Mouse (Mus musculus) intestine, postnatal 0 days (tissue): Measurements from ENCODE around the gene Ttc16. TPM values are rescaled to one million over a fixed set of nuclear protein-coding genes. Genes with fewer than 3 reads are reported as not detected.

Experiments used
- ATAC-seq: fragments of 200-750 bp; cut with Nextera tagmentation; 2 replicates; pipeline ENCODE4 v1.8.0; 2017; ENCODE audit warnings: mild to moderate bottlenecking, moderate TSS enrichment, moderate library complexity
- H3K27ac ChIP-seq: fragments of 300-500 bp; sonication (generic); 2 replicates; pipeline ENCODE4 v1.5.1; 2014; ENCODE audit warnings: mild to moderate bottlenecking, low read depth, low read length, moderate library complexity
- H3K27me3 ChIP-seq: fragments of 300-500 bp; sonication (generic); replicated peaks from 2 replicates; pipeline ENCODE4 v1.6.1; 2014; ENCODE audit warnings: low read length, mixed read lengths; ENCODE audit not compliant: control insufficient read depth, insufficient read depth
- H3K36me3 ChIP-seq: fragments of 300-500 bp; sonication (generic); 2 replicates; pipeline ENCODE4 v1.6.1; 2014; ENCODE audit warnings: mild to moderate bottlenecking, moderate library complexity; ENCODE audit not compliant: control insufficient read depth, insufficient read depth
- H3K4me1 ChIP-seq: fragments of 300-500 bp; sonication (generic); replicated peaks from 2 replicates; pipeline ENCODE4 v1.6.1; 2014; ENCODE audit warnings: antibody characterized with exemption, low read length, mixed read lengths; ENCODE audit not compliant: control insufficient read depth, insufficient read depth
- H3K4me2 ChIP-seq: fragments of 300-500 bp; sonication (generic); replicated peaks from 2 replicates; pipeline ENCODE4 v1.6.1; 2014; ENCODE audit warnings: low read depth, mild to moderate bottlenecking, moderate library complexity
- H3K4me3 ChIP-seq: fragments of 300-500 bp; sonication (generic); 2 replicates; pipeline ENCODE4 v1.5.1; 2014; ENCODE audit warnings: low read depth, low read length
- H3K9ac ChIP-seq: fragments of 300-500 bp; sonication (generic); 2 replicates; pipeline ENCODE4 v1.6.1; 2014; ENCODE audit warnings: mild to moderate bottlenecking, low read depth, low read length
- H3K9me3 ChIP-seq: fragments of 300-500 bp; sonication (generic); 2 replicates; pipeline ENCODE4 v1.6.1; 2016; ENCODE audit warnings: mixed run types; ENCODE audit not compliant: control insufficient read depth
- CTCF ChIP-seq: sonication (generic); IDR thresholded peaks from 2 replicates; pipeline ENCODE4 v1.5.1; 2016; ENCODE audit warnings: low read depth, mild to moderate bottlenecking, control low read depth, antibody characterized with exemption, moderate library complexity
- WGBS: fragments of 180-500 bp; shearing (Covaris S2); extraction: QIAGEN DNeasy Blood & Tissue Kit; methylation state at CpG from one replicate; pipeline ENCODE4 v1.1.7; 2014; 5-methylcytosine and 5-hydroxymethylcytosine counted together
- polyA plus RNA-seq: library from polyadenylated mRNA; unstranded; fragments of >200 nt; fragmentation: Nextera tagmentation; extraction: Ambion mirVana; gene quantifications from 2 replicates; pipeline ENCODE4 v1.2.1, GENCODE M21; 2015

Gene Ttc16
- polyA plus RNA-seq, 1 experiment from 2014 or later = 0.04 TPM

DNA sequence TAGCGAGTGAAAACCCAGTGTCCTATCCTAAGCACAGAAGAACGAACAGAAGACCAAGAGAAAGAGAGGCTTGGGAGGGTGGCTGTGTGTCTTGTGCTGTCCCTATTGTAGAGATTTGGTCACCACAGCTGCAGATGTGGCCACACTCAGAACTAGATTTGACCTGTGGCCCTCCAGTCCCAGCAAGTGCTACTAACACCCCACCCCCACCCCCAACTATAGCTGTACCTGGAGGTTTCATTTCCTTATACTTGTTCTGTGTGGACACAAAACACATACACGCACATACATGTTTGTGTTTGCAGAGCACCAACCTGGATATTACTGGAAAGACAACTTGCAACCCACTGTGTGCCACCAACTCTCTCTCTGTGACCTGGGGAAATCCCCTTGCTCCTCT, 55.4 kb downstream of the Ttc16 start:
- no peak overlapping the region for H3K9ac ChIP-seq
- 92% methylated on average over 3 of the region's 3 CpGs for WGBS
- 0 out of 2 replicates have a peak, but pooled peaks cover 3% of the 10 kb centered on the region for H3K4me1 ChIP-seq
- no peaks in the 10 kb centered on the region for H3K36me3 ChIP-seq
- no peaks in the 10 kb centered on the region for H3K9me3 ChIP-seq
- H3K27me3 ChIP-seq = no peaks in the 10 kb centered on the region
- TF ChIP-seq CTCF = no peak
- H3K4me3 ChIP-seq = no peak overlapping the region
- H3K27ac ChIP-seq = no peak overlapping the region
- H3K4me2 ChIP-seq = no peak overlapping the region
- ATAC-seq = no peak

DNA sequence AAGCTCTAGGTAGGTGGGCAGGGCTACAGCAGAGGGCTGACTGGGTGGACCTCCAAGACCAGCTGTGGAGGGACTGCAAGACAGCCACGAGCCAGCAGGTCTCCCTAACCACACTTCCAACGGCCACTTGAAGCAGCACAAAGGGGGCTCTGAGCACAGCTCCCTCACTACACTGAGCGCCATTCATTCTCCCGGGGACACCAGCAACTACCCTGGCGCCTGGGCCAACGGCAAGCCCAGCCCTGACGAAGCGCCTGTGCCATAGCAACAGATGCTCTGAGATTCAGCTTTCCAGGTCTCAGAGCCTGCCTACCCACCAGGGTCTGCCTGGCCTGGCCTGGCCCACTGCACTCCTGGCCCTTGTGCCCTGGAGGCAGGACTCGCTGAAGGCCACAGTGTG, 56.7 kb downstream of the Ttc16 start:
- H3K4me3 ChIP-seq = no peak overlapping the region

DNA sequence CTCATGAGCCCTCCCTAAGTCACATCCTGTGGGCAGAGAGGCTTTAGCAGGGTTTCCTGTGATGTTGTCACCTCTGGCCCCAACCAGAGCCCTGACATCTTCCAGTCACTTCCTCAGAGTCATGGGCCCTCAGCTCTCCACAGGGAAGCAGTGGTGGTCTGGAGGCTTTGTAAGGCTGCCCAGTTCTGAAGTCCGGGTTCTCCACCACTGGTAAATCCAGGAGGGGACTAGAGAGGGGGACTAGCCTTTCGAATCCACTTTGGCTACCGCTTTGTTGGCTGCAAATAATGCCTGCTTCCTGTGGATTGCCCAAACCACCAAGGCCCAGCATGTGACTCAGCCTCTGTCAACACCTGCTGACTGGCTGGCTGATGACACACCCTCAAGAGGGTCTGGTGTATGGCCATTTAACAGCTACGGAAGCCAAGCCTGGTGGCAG, 60.4 kb downstream of the Ttc16 start:
- ATAC-seq = peak; percentile 23
- Histone ChIP-seq H3K36me3 (peaks cover 5% of the 10 kb centered on the region; the same call in 1 of the 2 replicates), H3K9me3 (no peaks in the 10 kb centered on the region), H3K27me3 (no peaks in the 10 kb centered on the region), H3K27ac (peak overlapping the region; percentile 80), H3K4me1 (peaks cover 13% of the 10 kb centered on the region; the same call in 1 of the 2 replicates), H3K9ac (no peak overlapping the region), H3K4me2 (no peak overlapping the region), H3K4me3 (no peak overlapping the region)
- 35% methylated on average over 4 of the region's 4 CpGs for WGBS
- peak; percentile 31; the same call in 1 of the 2 replicates for TF ChIP-seq CTCF

More for the DNA sequence above, 56.7 kb downstream of the Ttc16 start:
- Histone ChIP-seq H3K9me3 (no peaks in the 10 kb centered on the region), H3K36me3 (no peaks in the 10 kb centered on the region), H3K9ac (no peak overlapping the region), H3K4me1 (peaks cover 10% of the 10 kb centered on the region; the same call in 1 of the 2 replicates), H3K27ac (no peak overlapping the region), H3K4me2 (no peak overlapping the region), H3K27me3 (no peaks in the 10 kb centered on the region)
- TF ChIP-seq CTCF = no peak
- 60% methylated on average over 9 of the region's 9 CpGs for WGBS
- no peak for ATAC-seq

DNA sequence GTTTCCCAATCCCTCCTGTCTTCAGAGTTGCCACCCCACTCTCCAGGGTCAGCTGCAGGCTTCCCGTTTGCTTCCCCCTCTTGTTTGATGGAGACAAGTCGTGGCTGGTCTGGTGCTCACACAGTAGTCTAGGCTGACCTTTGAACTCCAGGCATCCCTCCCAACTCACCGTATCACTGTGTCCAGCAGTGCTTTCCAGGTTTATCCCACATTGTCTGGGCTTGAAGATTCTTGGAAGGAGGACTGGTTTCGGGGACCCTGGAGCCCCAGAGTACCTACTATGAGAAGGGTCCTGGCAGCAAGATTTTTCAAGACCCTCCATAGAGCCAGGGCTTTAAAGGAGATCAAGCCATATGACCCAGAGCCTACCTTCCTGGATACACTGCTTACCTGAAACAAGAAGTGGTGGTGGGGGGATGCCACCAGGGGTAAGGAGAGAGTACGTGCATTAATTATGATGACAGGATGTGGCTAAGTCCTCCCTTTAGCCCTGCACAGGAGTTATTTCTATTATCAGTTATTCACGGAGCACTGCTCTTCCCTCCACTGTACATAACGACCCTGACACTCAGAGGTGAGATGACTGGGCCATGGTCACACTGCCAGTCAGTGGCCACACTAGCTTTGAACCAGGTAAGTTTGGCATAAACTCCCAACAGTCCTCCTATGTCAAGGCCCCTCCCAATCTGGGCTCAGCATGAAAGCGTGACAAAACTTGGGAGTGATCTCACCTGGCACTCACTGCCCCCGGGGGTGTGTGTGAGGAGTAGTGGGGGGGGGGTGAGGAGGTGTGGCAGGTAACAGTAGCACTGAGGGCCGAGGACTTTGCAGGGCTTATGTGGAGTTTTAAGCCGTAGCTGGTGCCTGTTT, 61.1 kb downstream of the Ttc16 start:
- Histone ChIP-seq H3K9ac (no peak overlapping the region), H3K9me3 (no peaks in the 10 kb centered on the region), H3K4me3 (no peak overlapping the region), H3K27me3 (no peaks in the 10 kb centered on the region), H3K27ac (peak overlapping the region; percentile 80), H3K4me2 (0 out of 2 replicates have a peak overlapping the region, but pooled peaks have one; percentile 74), H3K4me1 (peaks cover 13% of the 10 kb centered on the region; the same call in 1 of the 2 replicates), H3K36me3 (peaks cover 12% of the 10 kb centered on the region)
- no peak for TF ChIP-seq CTCF
- ATAC-seq = no peak
- 42% methylated on average over 11 of the region's 11 CpGs for WGBS

DNA sequence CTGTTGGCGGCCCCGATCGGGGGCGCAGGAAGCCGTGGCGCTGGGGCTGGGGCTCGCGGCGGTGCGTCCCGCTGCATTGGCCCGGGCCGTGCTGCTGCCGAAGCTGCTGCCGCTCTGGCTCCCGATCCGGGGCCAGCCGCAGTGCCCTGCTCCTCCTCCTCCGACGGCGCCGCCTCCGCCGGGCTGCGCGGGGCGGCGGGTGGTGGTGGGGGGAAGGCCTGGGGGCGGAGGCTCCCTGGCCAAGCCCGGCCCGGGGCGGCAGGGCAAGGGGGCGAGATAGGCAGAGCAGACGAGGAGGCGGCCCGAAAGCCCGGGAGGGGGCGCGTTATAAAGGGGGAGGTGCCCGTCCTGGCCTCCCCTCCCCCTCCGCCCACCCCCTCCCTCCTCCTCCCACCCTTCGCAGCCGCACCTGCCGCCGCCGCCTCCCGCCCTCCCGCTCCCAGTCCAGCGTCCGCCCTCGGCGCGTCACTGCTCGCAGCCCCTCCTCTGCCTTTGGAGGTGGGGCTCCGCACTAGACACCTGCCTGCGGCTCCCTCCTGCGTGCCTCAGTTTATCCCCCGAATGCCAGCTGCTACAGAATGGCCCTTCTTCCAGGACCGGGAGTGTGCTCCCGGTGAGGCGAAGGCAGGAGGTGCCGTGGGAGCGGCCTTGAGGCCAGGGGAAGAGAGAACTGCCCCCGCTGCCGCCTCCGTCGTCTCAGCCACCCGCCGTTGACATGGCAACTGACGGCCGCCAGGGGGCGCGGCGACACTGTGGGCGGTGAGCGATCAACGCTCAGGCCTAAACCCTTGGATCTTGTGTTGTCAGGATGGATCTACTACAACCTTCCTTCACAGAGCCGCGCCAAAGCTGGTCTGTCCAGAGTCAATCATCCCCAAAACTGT, 62.3 kb downstream of the Ttc16 start, which contains the start of gene Cdk9:
TSS of gene Cdk9 (minus strand) at position 143 of the 884 bp plus-strand sequence.
- Histone ChIP-seq H3K27ac (peak within 1 kb of the TSS; percentile 80), H3K9ac (peak within 1 kb of the TSS; percentile 85), H3K4me3 (peak within 1 kb of the TSS; percentile 89), H3K4me1 (peaks cover 13% of the 10 kb centered on the region; the same call in 1 of the 2 replicates), H3K27me3 (no peaks in the 10 kb centered on the region), H3K4me2 (peak within 1 kb of the TSS; percentile 74), H3K36me3 (peaks cover 24% of the 10 kb centered on the region), H3K9me3 (no peaks in the 10 kb centered on the region)
- peak; percentile 100 for TF ChIP-seq CTCF
- peak; percentile 83 for ATAC-seq
- under 1% methylated on average over 50 of the region's 79 CpGs for WGBS

DNA sequence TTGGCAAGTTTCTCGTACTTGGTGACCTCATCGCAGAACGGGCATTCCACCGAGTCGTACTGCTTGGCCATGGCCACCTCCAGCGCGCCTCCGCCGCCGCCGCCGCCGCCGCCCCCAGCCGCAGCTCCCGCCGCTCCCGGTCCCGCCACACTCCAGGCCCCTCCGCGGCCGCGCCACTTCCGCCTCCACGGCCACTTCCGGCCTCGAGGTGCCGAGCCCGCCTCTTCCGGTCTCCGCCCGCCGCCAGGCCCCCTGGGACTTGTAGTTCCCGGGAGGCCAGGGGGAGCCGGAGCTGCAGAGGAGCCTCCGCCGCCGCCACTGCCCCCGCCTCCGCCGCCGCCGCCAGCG, 62.9 kb downstream of the Ttc16 start:
- Histone ChIP-seq H3K27ac (peak overlapping the region; percentile 80), H3K4me3 (peak overlapping the region; percentile 89), H3K4me1 (peaks cover 13% of the 10 kb centered on the region; the same call in 1 of the 2 replicates), H3K36me3 (peaks cover 30% of the 10 kb centered on the region), H3K27me3 (no peaks in the 10 kb centered on the region), H3K4me2 (peak overlapping the region; percentile 74), H3K9me3 (no peaks in the 10 kb centered on the region), H3K9ac (peak overlapping the region; percentile 85)
- peak; percentile 88 for ATAC-seq
- WGBS = under 1% methylated on average over 44 of the region's 44 CpGs
- TF ChIP-seq CTCF = no peak
